Mouse (Mus musculus) lung, adult 2 months (tissue): Measurements from ENCODE around the gene Epb41l4b. TPM values are rescaled to one million over a fixed set of nuclear protein-coding genes. Genes with fewer than 3 reads are reported as not detected.

Experiments
- DNase-seq: peaks from one replicate; pipeline ENCODE4 v3.0.0; 2022
- H3K4me1 ChIP-seq: fragments of 200-500 bp; 2 replicates; pipeline ENCODE4 v1.6.1; 2011; ENCODE audit warnings: low read length; ENCODE audit not compliant: control insufficient read depth, insufficient read depth
- H3K4me3 ChIP-seq: fragments of 200-500 bp; replicated peaks from 2 replicates; pipeline ENCODE3; 2011; ENCODE audit warnings: low read depth, mild to moderate bottlenecking, control low read depth, low read length; ENCODE audit errors: extremely low read depth
- CTCF ChIP-seq: fragments of 200-500 bp; IDR thresholded peaks from 2 replicates; pipeline ENCODE4 v1.5.1; 2011; ENCODE audit warnings: mild to moderate bottlenecking, low read length, control low read depth; ENCODE audit not compliant: insufficient read depth
- POLR2A ChIP-seq: fragments of 200-500 bp; IDR thresholded peaks from 2 replicates; pipeline ENCODE4 v1.6.1; 2011; ENCODE audit warnings: low read depth, mild to moderate bottlenecking, control low read depth, low read length, borderline replicate concordance; ENCODE audit errors: extremely low read depth
- WGBS: fragments of 180-500 bp; shearing (Covaris S2); methylation state at CpG from one replicate; pipeline ENCODE4 v1.1.7; 2018; 5-methylcytosine and 5-hydroxymethylcytosine counted together
- polyA plus RNA-seq: library from polyadenylated mRNA; depleted of rRNA; stranded (reverse); fragments of >200 nt; gene quantifications from 2 replicates; pipeline ENCODE4 v1.2.3, GENCODE M21; 2012

The Epb41l4b gene
- polyA plus RNA-seq, 1 experiment, result 28.9 TPM

DNA sequence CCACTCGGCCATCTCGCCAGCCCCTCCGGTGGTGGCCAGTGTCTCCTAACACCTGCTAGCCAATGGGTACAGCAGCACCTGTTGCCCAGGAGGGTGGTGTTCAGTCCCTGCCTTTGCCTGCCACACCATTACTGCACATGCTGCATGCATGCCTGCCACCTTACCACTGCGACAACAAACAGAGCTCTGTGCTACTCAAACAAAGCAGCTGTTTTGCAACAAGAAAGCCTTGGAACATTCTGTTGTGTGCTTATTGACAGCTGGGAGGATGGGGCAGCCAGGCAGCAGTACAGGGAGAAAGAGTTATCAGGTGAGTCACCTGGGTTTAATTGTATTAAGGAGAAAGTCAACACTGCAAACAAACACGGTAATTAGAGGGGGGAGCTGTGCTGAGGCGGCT lies 72.6 kb downstream of the Epb41l4b start:
- WGBS, result 80% methylated on average over 6 of the region's 6 CpGs
- no peak overlapping the region for H3K4me3 ChIP-seq

DNA sequence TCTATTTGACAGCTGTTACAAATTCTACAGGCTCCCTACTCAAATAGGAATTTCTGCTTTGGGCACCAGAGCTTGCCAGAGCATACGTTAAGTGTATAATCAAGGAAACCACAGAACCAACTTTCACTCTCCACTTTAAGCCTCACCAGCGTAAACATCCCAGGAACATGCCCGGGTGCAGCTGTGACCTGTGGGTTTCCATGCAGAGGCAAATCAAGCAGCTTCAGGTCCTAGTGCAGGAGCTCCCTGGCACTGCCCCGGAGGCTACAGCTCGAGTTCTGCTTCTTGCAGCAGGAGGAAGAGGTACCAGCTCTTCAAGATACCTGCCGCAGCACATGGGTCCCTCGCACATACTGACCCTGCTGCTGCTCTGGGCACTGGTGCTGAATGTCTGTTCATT lies 74.8 kb downstream of the Epb41l4b start:
- Histone ChIP-seq H3K4me3 (no peak overlapping the region), H3K4me1 (no peaks in the 10 kb centered on the region)
- no peak for DNase-seq
- WGBS, result 39% methylated on average over 7 of the region's 7 CpGs
- no peak for TF ChIP-seq CTCF
- TF ChIP-seq POLR2A, result no peak

More for the DNA sequence above, 72.6 kb downstream of the Epb41l4b start:
- H3K4me1 ChIP-seq, result no peaks in the 10 kb centered on the region
- no peak for TF ChIP-seq POLR2A
- TF ChIP-seq CTCF, result no peak
- DNase-seq, result peak; percentile 24

- H3K4me1 ChIP-seq, result no peaks in the 10 kb centered on the region
- DNase-seq, result peak; percentile 61
- 56% methylated on average over 5 of the region's 5 CpGs for WGBS
- TF ChIP-seq POLR2A (no peak), CTCF (no peak)
- no peak overlapping the region for H3K4me3 ChIP-seq
These were observed 75.4 kb downstream of the Epb41l4b start for GRCm38 (mm10) chr4:57067801-57068200.

GRCm38 (mm10) chr4:57066936-57067335 lies 76.3 kb downstream of the Epb41l4b start:
- H3K4me1 ChIP-seq, result no peaks in the 10 kb centered on the region
- WGBS, result 78% methylated on average over 2 of the region's 2 CpGs

GRCm38 (mm10) chr4:57065273-57065672 lies 78.0 kb downstream of the Epb41l4b start:
- Histone ChIP-seq H3K4me3 (no peak overlapping the region), H3K4me1 (no peaks in the 10 kb centered on the region)
- TF ChIP-seq POLR2A (no peak), CTCF (peak; percentile 97)
- DNase-seq, result peak; percentile 78
- WGBS, result 37% methylated on average over 4 of the region's 4 CpGs

More at GRCm38 (mm10) chr4:57066936-57067335, 76.3 kb downstream of the Epb41l4b start:
- DNase-seq, result no peak
- TF ChIP-seq CTCF (no peak), POLR2A (no peak)
- H3K4me3 ChIP-seq, result no peak overlapping the region

DNA sequence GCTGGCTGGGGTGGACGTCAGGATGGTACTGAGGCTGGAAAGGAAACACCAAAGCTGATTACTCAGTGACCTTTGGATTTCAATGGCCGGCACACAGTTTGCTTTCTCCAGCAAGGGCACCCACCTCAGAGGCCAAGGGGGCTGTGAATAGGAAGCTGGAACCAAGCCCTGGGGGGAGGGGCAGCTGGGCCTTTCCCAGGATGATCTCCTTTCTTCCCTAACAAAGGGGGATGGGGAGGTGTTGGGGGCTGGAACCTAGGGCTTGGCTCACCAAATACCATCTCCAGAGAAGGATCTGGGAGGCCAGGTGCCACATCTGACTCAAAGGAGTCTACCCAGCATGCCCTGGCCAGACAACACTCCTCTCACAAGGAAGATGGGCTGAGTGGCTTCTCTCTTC lies 78.4 kb downstream of the Epb41l4b start:
- H3K4me3 ChIP-seq, result no peak overlapping the region
- 36% methylated on average over 2 of the region's 2 CpGs for WGBS
- H3K4me1 ChIP-seq, result no peaks in the 10 kb centered on the region
- DNase-seq, result no peak
- TF ChIP-seq POLR2A (no peak), CTCF (no peak)

GRCm38 (mm10) chr4:57060319-57060831 lies 82.9 kb downstream of the Epb41l4b start:
- Histone ChIP-seq H3K4me3 (no peak overlapping the region), H3K4me1 (no peaks in the 10 kb centered on the region)
- 74% methylated on average over 15 of the region's 15 CpGs for WGBS
- TF ChIP-seq POLR2A (no peak), CTCF (no peak)
- DNase-seq, result no peak

DNA sequence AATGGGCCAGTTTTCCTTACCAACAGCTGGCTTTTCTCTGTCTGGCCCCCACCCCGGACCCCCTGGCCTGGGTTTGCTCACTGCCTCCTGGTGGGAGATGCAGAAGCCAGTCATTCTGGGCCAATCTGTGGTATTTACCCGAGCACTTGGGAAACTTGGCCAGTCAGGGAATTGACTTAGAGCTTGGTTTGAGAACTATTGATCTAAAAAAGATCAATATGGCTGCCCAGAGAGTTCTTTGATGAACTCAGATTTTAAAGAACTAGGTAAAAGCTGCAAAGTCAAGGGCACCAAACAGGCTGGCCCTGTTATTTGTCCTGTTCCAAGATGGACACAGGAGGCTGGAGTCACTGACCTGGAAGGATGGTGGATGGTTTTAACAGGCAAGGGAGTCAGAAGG lies 84.6 kb downstream of the Epb41l4b start:
- Histone ChIP-seq H3K4me3 (no peak overlapping the region), H3K4me1 (no peaks in the 10 kb centered on the region)
- DNase-seq, result no peak
- 85% methylated on average over 2 of the region's 2 CpGs for WGBS
- TF ChIP-seq CTCF, result no peak
- TF ChIP-seq POLR2A, result no peak

DNA sequence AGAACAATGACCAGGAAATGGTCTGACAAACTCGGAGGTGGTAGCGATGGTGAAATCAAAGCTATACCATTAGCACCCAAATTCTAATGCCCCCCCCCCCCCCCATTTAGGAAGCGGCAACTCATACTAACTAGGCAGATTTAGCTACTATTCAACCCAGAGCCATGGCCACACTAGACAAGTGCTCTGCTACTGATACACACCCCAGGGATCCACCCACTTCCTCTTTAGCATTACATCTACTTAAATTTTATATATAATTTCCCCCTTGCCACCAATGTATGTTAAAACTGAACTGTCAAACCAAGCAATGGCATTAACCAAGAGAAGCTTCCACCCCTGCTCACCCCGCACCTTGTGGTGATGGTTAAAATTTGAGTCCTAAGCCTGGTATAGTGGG lies 85.6 kb downstream of the Epb41l4b start:
- Histone ChIP-seq H3K4me3 (no peak overlapping the region), H3K4me1 (no peaks in the 10 kb centered on the region)
- 84% methylated on average over 4 of the region's 4 CpGs for WGBS
- DNase-seq, result no peak
- no peak for TF ChIP-seq CTCF
- no peak for TF ChIP-seq POLR2A

DNA sequence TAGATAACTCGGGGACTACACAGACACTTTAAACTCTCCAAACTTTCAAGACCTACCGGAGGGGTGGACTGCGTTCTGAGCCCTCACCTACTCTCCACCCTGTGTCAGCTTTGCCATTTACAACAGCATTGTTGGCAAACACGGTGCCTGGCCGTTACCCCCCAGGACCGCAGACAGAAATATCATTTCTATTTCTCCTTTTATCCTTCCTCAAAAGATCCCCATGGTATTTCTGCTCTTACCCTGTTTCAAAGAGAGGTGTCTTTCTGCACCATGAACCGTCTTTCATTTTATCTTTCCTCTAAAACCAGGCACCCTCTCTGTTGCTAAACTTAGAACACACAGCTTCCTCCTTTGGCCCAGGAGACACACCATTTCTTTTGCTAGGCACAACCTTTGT lies 87.6 kb downstream of the Epb41l4b start:
- Histone ChIP-seq H3K4me1 (no peaks in the 10 kb centered on the region), H3K4me3 (no peak overlapping the region)
- WGBS, result 50% methylated on average over 7 of the region's 7 CpGs
- TF ChIP-seq POLR2A, result no peak
- no peak for TF ChIP-seq CTCF
- no peak for DNase-seq

DNA sequence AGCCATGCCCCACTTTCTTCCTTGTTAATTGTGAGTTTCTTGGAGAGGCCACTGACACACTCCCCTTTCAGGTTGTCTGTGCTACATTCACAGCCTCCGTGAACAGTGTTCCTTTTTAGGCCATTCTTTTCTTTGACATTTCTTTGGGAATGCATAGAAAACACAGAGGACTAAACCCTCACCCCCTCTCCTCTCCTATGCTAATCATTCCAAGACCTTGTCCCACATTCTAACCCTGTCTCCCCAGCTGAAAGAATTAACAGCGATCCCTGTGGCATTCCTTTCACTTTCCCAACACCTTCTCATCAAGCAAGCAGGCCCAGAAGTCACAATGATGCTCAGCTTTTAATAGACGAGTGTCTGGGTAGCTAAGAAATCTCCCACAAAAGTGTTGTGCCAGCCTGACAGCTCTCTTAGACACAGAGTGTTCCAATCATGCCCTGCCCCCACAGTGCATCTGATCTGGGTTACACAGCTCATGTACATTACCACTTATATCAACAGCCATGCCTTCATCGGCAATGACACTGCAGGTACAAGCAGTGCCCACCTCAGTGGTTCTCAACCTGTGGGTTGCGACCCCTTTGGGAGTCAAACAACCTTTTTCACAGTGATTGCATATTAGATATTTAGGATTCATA lies 93.8 kb downstream of the Epb41l4b start:
- no peak for DNase-seq
- TF ChIP-seq POLR2A, result no peak
- no peak for TF ChIP-seq CTCF
- no peaks in the 10 kb centered on the region for H3K4me1 ChIP-seq
- H3K4me3 ChIP-seq, result no peak overlapping the region
- WGBS, result 69% methylated on average over 5 of the region's 5 CpGs
